Mouse (Mus musculus) ES-Bruce4 (cell line): ENCODE measurements around the gene Tpo. TPM values are rescaled to one million over a fixed set of nuclear protein-coding genes. Genes with fewer than 3 reads are reported as not detected.

Source experiments
- H3K27ac ChIP-seq: 2 replicates; pipeline ENCODE4 v1.5.1; 2012; ENCODE audit warnings: low read length, inconsistent platforms; ENCODE audit not compliant: insufficient read depth
- H3K27me3 ChIP-seq: 2 replicates; pipeline ENCODE4 v1.6.1; 2012; ENCODE audit warnings: mild to moderate bottlenecking, low read length, inconsistent platforms; ENCODE audit not compliant: control insufficient read depth, poor library complexity, insufficient read depth, severe bottlenecking
- H3K36me3 ChIP-seq: 2 replicates; pipeline ENCODE4 v1.6.1; 2012; ENCODE audit warnings: inconsistent platforms, mild to moderate bottlenecking, low read length, moderate library complexity; ENCODE audit not compliant: control insufficient read depth, poor library complexity, insufficient read depth, severe bottlenecking
- H3K4me1 ChIP-seq: one replicate; pipeline ENCODE4 v1.8.1; 2011; ENCODE audit warnings: low read length; ENCODE audit not compliant: control insufficient read depth, insufficient read depth
- H3K4me3 ChIP-seq: 2 replicates; pipeline ENCODE4 v1.5.1; 2011; ENCODE audit warnings: low read depth, mild to moderate bottlenecking, low read length
- H3K9ac ChIP-seq: 2 replicates; pipeline ENCODE4 v1.6.1; 2012; ENCODE audit warnings: low read depth, mild to moderate bottlenecking, inconsistent platforms; ENCODE audit not compliant: poor library complexity, severe bottlenecking
- H3K9me3 ChIP-seq: replicated peaks from 2 replicates; pipeline ENCODE4 v1.6.1; 2012; ENCODE audit warnings: mild to moderate bottlenecking, low read length, inconsistent platforms; ENCODE audit not compliant: control insufficient read depth, poor library complexity, insufficient read depth, severe bottlenecking
- CTCF ChIP-seq: IDR thresholded peaks from one replicate; pipeline ENCODE4 v1.8.1; 2011; ENCODE audit warnings: low read depth, low read length
- EP300 ChIP-seq: IDR thresholded peaks from 2 replicates; pipeline ENCODE4 v1.6.1; 2011; ENCODE audit warnings: low read depth, low read length; ENCODE audit not compliant: insufficient read depth
- POLR2A ChIP-seq: IDR thresholded peaks from one replicate; pipeline ENCODE4 v1.8.1; 2011; ENCODE audit warnings: low read length; ENCODE audit not compliant: insufficient read depth
- polyA plus RNA-seq: library from polyadenylated mRNA; stranded (reverse); fragments of >200 nt; gene quantifications from 2 replicates; pipeline ENCODE4 v1.2.4, GENCODE M21; 2011; ENCODE audit warnings: low read depth; ENCODE audit not compliant: missing spikeins, insufficient read depth, insufficient read length

Tpo gene
- polyA plus RNA-seq, 1 experiment, result not detected

DNA sequence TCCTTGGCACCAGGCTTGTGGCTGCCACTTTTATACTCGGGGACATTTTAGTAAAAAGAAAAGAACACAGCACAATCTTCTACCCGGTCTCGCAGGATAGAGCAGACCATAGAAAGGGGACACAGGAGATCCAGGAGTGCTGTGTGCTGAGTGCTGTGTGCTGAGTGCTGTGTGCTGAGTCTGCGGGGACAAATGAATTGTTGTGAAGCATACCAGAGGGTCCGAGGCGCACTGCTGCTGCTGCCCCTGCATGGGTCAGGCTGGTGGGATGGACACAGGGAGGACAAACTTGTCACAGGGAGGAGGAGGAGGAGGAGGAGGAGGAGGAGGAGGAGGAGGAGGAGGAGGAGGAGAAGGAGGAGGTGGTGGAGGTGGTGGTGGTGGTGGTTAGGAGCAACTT is 83.6 kb downstream of the Tpo start:
- Histone ChIP-seq H3K4me1 (no peaks in the 10 kb centered on the region), H3K9ac (no peak overlapping the region), H3K27ac (no peak overlapping the region), H3K9me3 (peaks cover 3% of the 10 kb centered on the region; the same call in 1 of the 2 replicates), H3K27me3 (no peaks in the 10 kb centered on the region), H3K4me3 (no peak overlapping the region), H3K36me3 (no peaks in the 10 kb centered on the region)
- no peak for TF ChIP-seq POLR2A
- no peak for TF ChIP-seq CTCF
- TF ChIP-seq EP300, result no peak

GRCm38 (mm10) chr12:30040150-30040549 is 92.3 kb downstream of the Tpo start:
- H3K9me3 ChIP-seq, result no peaks in the 10 kb centered on the region
- H3K9ac ChIP-seq, result no peak overlapping the region
- no peaks in the 10 kb centered on the region; the same call in 1 of the 2 replicates for H3K27me3 ChIP-seq
- H3K4me3 ChIP-seq, result no peak overlapping the region
- TF ChIP-seq CTCF (peak; percentile 63), POLR2A (no peak), EP300 (no peak)
- H3K36me3 ChIP-seq, result no peaks in the 10 kb centered on the region
- H3K4me1 ChIP-seq, result no peaks in the 10 kb centered on the region
- H3K27ac ChIP-seq, result no peak overlapping the region

DNA sequence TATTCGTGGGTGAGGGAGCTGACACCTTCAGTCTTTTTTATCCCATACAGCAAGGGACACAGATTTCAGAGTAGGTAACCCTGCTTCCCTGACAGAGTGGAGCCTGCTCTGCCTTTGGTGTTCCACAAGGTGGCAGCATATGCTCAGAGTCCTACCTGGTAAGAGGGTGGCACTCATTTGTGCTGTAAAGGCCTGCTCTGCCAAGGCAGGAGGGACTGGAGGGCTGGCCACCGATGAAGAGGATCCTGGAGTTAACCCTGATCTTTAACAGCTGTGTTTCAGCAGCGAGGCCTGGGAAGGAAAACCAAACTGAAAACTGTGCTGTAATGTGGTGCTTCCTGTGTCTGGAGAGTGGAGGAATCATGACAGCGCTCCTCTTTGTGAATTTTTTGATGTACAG is 92.9 kb downstream of the Tpo start:
- Histone ChIP-seq H3K4me1 (no peaks in the 10 kb centered on the region), H3K9me3 (no peaks in the 10 kb centered on the region), H3K27me3 (no peaks in the 10 kb centered on the region; the same call in 1 of the 2 replicates), H3K27ac (no peak overlapping the region), H3K36me3 (no peaks in the 10 kb centered on the region), H3K4me3 (no peak overlapping the region), H3K9ac (no peak overlapping the region)
- TF ChIP-seq CTCF (peak; percentile 73), POLR2A (no peak), EP300 (no peak)

GRCm38 (mm10) chr12:30036569-30037055 is 95.8 kb downstream of the Tpo start:
- Histone ChIP-seq H3K27ac (no peak overlapping the region), H3K9me3 (no peaks in the 10 kb centered on the region), H3K4me1 (no peaks in the 10 kb centered on the region), H3K9ac (no peak overlapping the region), H3K27me3 (no peaks in the 10 kb centered on the region; the same call in 1 of the 2 replicates), H3K4me3 (no peak overlapping the region), H3K36me3 (no peaks in the 10 kb centered on the region)
- TF ChIP-seq CTCF (no peak), EP300 (no peak), POLR2A (no peak)

DNA sequence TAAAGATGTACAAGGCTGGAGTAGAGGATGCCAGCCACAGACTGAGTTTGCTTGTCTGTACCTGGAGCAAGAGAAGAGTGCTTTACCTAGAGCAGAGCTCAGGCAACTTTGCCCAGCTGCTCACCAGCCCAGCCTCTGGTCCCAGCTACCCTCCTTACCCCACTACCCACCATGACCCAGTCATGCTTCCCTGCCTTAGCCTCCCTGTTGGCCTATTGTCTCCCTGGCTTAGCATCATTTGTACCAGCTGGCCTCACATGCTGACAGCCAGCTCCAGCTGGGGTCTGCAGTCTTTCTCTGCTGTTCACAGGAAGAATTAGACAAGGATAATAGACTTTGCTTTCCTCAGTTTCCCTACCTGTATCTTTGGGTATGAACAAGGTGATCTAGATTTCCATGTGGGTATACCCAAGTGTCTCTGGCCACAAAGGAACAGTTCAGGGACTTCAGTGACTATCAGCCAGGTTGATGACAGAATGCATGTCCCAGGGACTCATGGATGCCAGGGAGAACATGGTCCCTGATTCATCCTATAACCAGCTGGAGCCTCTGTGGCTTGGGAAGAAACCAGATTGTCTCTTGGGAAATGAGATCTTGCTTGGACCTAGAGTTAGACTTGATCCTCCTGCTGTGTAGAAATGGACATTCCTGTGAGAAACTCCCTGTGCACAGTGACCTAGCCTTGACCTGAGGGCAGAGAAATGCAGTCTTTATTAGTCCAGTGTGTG is 96.4 kb downstream of the Tpo start:
- no peak overlapping the region for H3K9ac ChIP-seq
- H3K4me1 ChIP-seq, result no peaks in the 10 kb centered on the region
- H3K36me3 ChIP-seq, result no peaks in the 10 kb centered on the region
- H3K4me3 ChIP-seq, result no peak overlapping the region
- TF ChIP-seq CTCF (no peak), EP300 (no peak)
- no peaks in the 10 kb centered on the region; the same call in 1 of the 2 replicates for H3K27me3 ChIP-seq
- no peak overlapping the region for H3K27ac ChIP-seq
- no peaks in the 10 kb centered on the region for H3K9me3 ChIP-seq

- no peak overlapping the region for H3K9ac ChIP-seq
- no peak overlapping the region for H3K27ac ChIP-seq
- H3K36me3 ChIP-seq, result no peaks in the 10 kb centered on the region
- no peaks in the 10 kb centered on the region; the same call in 1 of the 2 replicates for H3K27me3 ChIP-seq
- no peaks in the 10 kb centered on the region for H3K9me3 ChIP-seq
- H3K4me3 ChIP-seq, result no peak overlapping the region
- TF ChIP-seq EP300 (no peak), CTCF (no peak), POLR2A (no peak)
- H3K4me1 ChIP-seq, result no peaks in the 10 kb centered on the region
Measured at GRCm38 (mm10) chr12:30035406-30035805, 97.0 kb downstream of the Tpo start.
